ENCODE assay signal across 8 mouse cellular contexts in genomic region chr19:12500881-12501311, GRCm38 (mm10). TPM values are rescaled to one million over a fixed set of nuclear protein-coding genes. Genes with fewer than 3 reads are reported as not detected.
DNase-seq lines count a peak whose midpoint lies in the region; ATAC-seq and TF ChIP-seq lines count a peak whose summit lies in the region.

No protein-coding gene starts in this region.

- 1% methylated on average over 38 of the region's 38 CpGs for WGBS in heart, embryonic 13.5 days

- H3K36me3 ChIP-seq in ES-E14 (ENCODE audit: control insufficient read depth, insufficient read depth, low read length, poor library complexity, severe bottlenecking): no peaks in the 10 kb centered on the region
- no peaks in the 10 kb centered on the region for H3K36me3 ChIP-seq in heart, embryonic 13.5 days

- peak; percentile 38 for DNase-seq in gastrocnemius, adult 18-20 months (ENCODE audit: low spot score)
- DNase-seq in gastrocnemius, adult 8-10 months (ENCODE audit: low spot score in 2 of 2): no peak
- DNase-seq in ES-E14 (ENCODE audit: low read depth, low spot score): no peak
- DNase-seq in cerebellum, postnatal 25 days: peak; percentile 72 to 73
- DNase-seq in kidney, postnatal 4 days: peak; percentile 63 to 77
- DNase-seq in spleen, postnatal 10 days (ENCODE audit: low spot score in 2 of 2): peak; percentile 16 to 25

- peaks cover 0 to 2% of the 10 kb centered on the region in 2 experiments; a peak in 2 of 4 replicates for H3K4me1 ChIP-seq in ES-E14 (ENCODE audit: control insufficient read depth in 2 of 2, insufficient read depth in 2 of 2, low read length in 2 of 2, poor library complexity in 1 of 2)
- peaks cover 11% of the 10 kb centered on the region for H3K4me1 ChIP-seq in heart, embryonic 13.5 days

- H3K27ac ChIP-seq in ES-E14 (ENCODE audit: insufficient read depth, low read depth, low read length, poor library complexity, severe bottlenecking): no peak overlapping the region
- H3K27ac ChIP-seq in heart, embryonic 13.5 days (replicated peaks): peak overlapping the region; percentile 63

- peak overlapping the region; percentile 72 for H3K9ac ChIP-seq in ES-E14 (ENCODE audit: insufficient read depth, low read depth, low read length, poor library complexity, severe bottlenecking)
- peak overlapping the region; percentile 90 for H3K9ac ChIP-seq in heart, embryonic 13.5 days

- no peaks in the 10 kb centered on the region for H3K9me3 ChIP-seq in ES-E14 (ENCODE audit: control insufficient read depth, insufficient read depth, low read depth, low read length)
- no peaks in the 10 kb centered on the region for H3K9me3 ChIP-seq in heart, embryonic 13.5 days

- peak; percentile 55; the same call in 1 of the 2 replicates for ATAC-seq in heart, embryonic 13.5 days (ENCODE audit: extremely low read depth, insufficient number of reproducible peaks, low FRiP score, low TSS enrichment)
- peak; percentile 27 for ATAC-seq in megakaryocyte, adult 5-6 weeks (ENCODE audit: poor library complexity, severe bottlenecking)

- H3K27me3 ChIP-seq in heart, embryonic 13.5 days (replicated peaks): peaks cover 36% of the 10 kb centered on the region

- in situ Hi-C loops in ES-E14 (cut with MboI; ENCODE audit: low sequenced_read_pairs in 2 of 2, unreplicated experiment in 2 of 2): no loop called here

- H3K4me2 ChIP-seq in heart, embryonic 13.5 days: peak overlapping the region; percentile 99

- H3K4me3 ChIP-seq in ES-E14 (ENCODE audit: insufficient read depth in 1 of 2, low read depth in 1 of 2, low read length in 2 of 2, poor library complexity in 1 of 2, severe bottlenecking in 1 of 2): peak overlapping the region; percentile 71 to 97
- H3K4me3 ChIP-seq in heart, embryonic 13.5 days: peak overlapping the region; percentile 74

TF ChIP-seq in ES-E14, 5 proteins besides CTCF, POLR2A, EP300 and RAD21:
- no peak for TF ChIP-seq CHD2 (IDR thresholded peaks at IDR 0.05; ENCODE audit: low read depth, low read length)
- no peak for TF ChIP-seq MAFK (IDR thresholded peaks at IDR 0.05; ENCODE audit: insufficient read depth, low read depth, low read length)
- TF ChIP-seq ZNF384 (IDR thresholded peaks at IDR 0.05; ENCODE audit: low read depth, low read length): no peak
- no peak for TF ChIP-seq HCFC1 (IDR thresholded peaks at IDR 0.05; ENCODE audit: borderline replicate concordance, insufficient read depth, low read length)
- no peak for TF ChIP-seq ZC3H11A (IDR thresholded peaks at IDR 0.05; ENCODE audit: borderline replicate concordance, low read depth, low read length)
TF ChIP-seq in ES-E14: peak in this region for 0.

RNA-seq across cellular contexts. Expression of gene Dtx4, which starts 0.4 kb away (rescaled TPM):
- total RNA-seq in gastrocnemius, adult 18-20 months (2021): 1 to 10 TPM; 2.9 to 3.7 TPM
- 1 to 10 TPM; 2.1 to 2.6 (median 2.4) TPM for total RNA-seq in gastrocnemius, adult 8-10 months (2022)
- 1.4 and 2.2 TPM in 2 replicates for total RNA-seq in ES-E14 (2012; rRNA removed)
- polyA plus RNA-seq in heart, embryonic 13.5 days (2015; fragmentation: Nextera tagmentation; extraction: Ambion mirVana): 1.5 and 1.9 TPM in 2 replicates
- 7.3 and 9.9 TPM in 2 replicates for total RNA-seq in megakaryocyte, adult 5-6 weeks (2015)
- total RNA-seq in megakaryocyte, adult 5-6 weeks (2017): 8.3 and 9.0 TPM in 2 replicates

RNA-seq across cellular contexts. Expression of gene Mpeg1, which starts 40.3 kb away (rescaled TPM):
- 1 to 10 TPM in 1 of 2 experiments, under 1 TPM in 1; 0.80 to 1.6 TPM for total RNA-seq in gastrocnemius, adult 18-20 months (2021)
- 1 to 10 TPM in 2 of 4 experiments, under 1 TPM in 2; 0.53 to 1.4 (median 0.91) TPM for total RNA-seq in gastrocnemius, adult 8-10 months (2022)
- 0.05 and 0.18 TPM in 2 replicates for total RNA-seq in ES-E14 (2012; rRNA removed)
- polyA plus RNA-seq in heart, embryonic 13.5 days (2015; fragmentation: Nextera tagmentation; extraction: Ambion mirVana): 0.29 and 0.39 TPM in 2 replicates
- total RNA-seq in megakaryocyte, adult 5-6 weeks (2015): 1,084 and 1,137 TPM in 2 replicates
- 543 and 663 TPM in 2 replicates for total RNA-seq in megakaryocyte, adult 5-6 weeks (2017)

RNA-seq across cellular contexts. Expression of gene Fam111a, which starts 44.6 kb away (rescaled TPM):
- total RNA-seq in gastrocnemius, adult 18-20 months (2021): 1 to 10 TPM; 1.3 to 2.7 TPM
- 1 to 10 TPM in 3 of 4 experiments, under 1 TPM in 1; 0.92 to 1.9 (median 1.2) TPM for total RNA-seq in gastrocnemius, adult 8-10 months (2022)
- total RNA-seq in ES-E14 (2012; rRNA removed): 7.5 and 15.0 TPM in 2 replicates
- 16.9 and 17.5 TPM in 2 replicates for polyA plus RNA-seq in heart, embryonic 13.5 days (2015; fragmentation: Nextera tagmentation; extraction: Ambion mirVana)
- total RNA-seq in megakaryocyte, adult 5-6 weeks (2015): 308 and 344 TPM in 2 replicates
- 409 TPM in 2 replicates for total RNA-seq in megakaryocyte, adult 5-6 weeks (2017)

Comparison
In these comparisons a context has a peak if more than half of its experiments do, and no peak if none do; other contexts are left out.
1. DNase-seq: peak in gastrocnemius, adult 18-20 months (single experiment), cerebellum, postnatal 25 days (2 of 2), kidney, postnatal 4 days (2 of 2) and spleen, postnatal 10 days (2 of 2); none in gastrocnemius, adult 8-10 months (0 of 2) and ES-E14 (single experiment).
2. RNA of gene Mpeg1, which starts 40.3 kb away (total RNA-seq): 543 to 1,137 TPM in megakaryocyte, adult 5-6 weeks; 0.80 to 1.6 TPM in gastrocnemius, adult 18-20 months, 0.53 to 1.4 TPM in gastrocnemius, adult 8-10 months and 0.05 to 0.18 TPM in ES-E14; every median in the first group is over 100 times any median in the second.
3. RNA of gene Fam111a, which starts 44.6 kb away (total RNA-seq): 308 to 409 TPM in megakaryocyte, adult 5-6 weeks; 7.5 to 15.0 TPM in ES-E14, 1.3 to 2.7 TPM in gastrocnemius, adult 18-20 months and 0.92 to 1.9 TPM in gastrocnemius, adult 8-10 months; every median in the first group is over 10 times any median in the second.